ENCODE assay signal across 9 mouse cellular contexts in genomic region chr17:30653010-30653409, GRCm38 (mm10). TPM values are rescaled to one million over a fixed set of nuclear protein-coding genes. Genes with fewer than 3 reads are reported as not detected.
DNase-seq lines count a peak whose midpoint lies in the region.
"Had no signal": no experiment of that assay in that cellular context is flagged by ENCODE, and none has a peak within 500 bp of the region (broad histone marks: within the 10 kb centered on the region; RNA-seq: fewer than 3 reads in every experiment).

No protein-coding gene starts in this region.

- peak; percentile 39 to 42 for DNase-seq in layer of hippocampus, postnatal 10 days (ENCODE audit: low spot score in 2 of 2)
- DNase-seq in layer of hippocampus, postnatal 25 days (ENCODE audit: extremely low spot score in 1 of 2, low spot score in 1 of 2) = no peak
- DNase-seq in thymus, postnatal 4 days = peak; percentile 44
- no peak for DNase-seq in thymus, postnatal 0 days (ENCODE audit: low spot score)
- peak; percentile 95 for DNase-seq in ZHBTc4 (ENCODE audit: low read depth, low spot score)
- no peak for DNase-seq in adrenal gland, postnatal 14 days
- no peak for DNase-seq in left cerebral cortex, postnatal 10 days (ENCODE audit: extremely low spot score in 1 of 2, low spot score in 2 of 2)
- DNase-seq: adrenal gland, postnatal 10 days; left cerebral cortex, postnatal 4 days had no signal

- intact Hi-C loops in left cerebral cortex, postnatal 10 days (cut with DNase I) = no loop called here

RNA-seq across cellular contexts. Expression of gene Glo1, which starts 26.3 kb away (rescaled TPM):
- total RNA-seq in layer of hippocampus, postnatal 10 days (2021) = 100 to 1,000 TPM; 153 TPM
- 100 to 1,000 TPM; 179 to 204 TPM for total RNA-seq in layer of hippocampus, postnatal 25 days (2021)
- 200 and 204 TPM in 2 replicates for polyA plus RNA-seq in thymus, postnatal 0 days (2015; fragmentation: Nextera tagmentation; extraction: Ambion mirVana)
- total RNA-seq in adrenal gland, postnatal 14 days (2021) = 105 and 123 TPM in 2 replicates
- 100 to 1,000 TPM; 125 to 130 TPM for total RNA-seq in left cerebral cortex, postnatal 10 days (2021)

RNA-seq across cellular contexts. Expression of gene Dnah8, which starts 28.9 kb away (rescaled TPM):
- 1 to 10 TPM; 2.7 to 4.2 TPM for total RNA-seq in layer of hippocampus, postnatal 10 days (2021)
- 1 to 10 TPM; 1.6 to 2.4 TPM for total RNA-seq in layer of hippocampus, postnatal 25 days (2021)
- polyA plus RNA-seq in thymus, postnatal 0 days (2015; fragmentation: Nextera tagmentation; extraction: Ambion mirVana) = 12.6 and 14.8 TPM in 2 replicates
- total RNA-seq in adrenal gland, postnatal 14 days (2021) = 1.3 and 2.7 TPM in 2 replicates
- total RNA-seq in left cerebral cortex, postnatal 10 days (2021) = 1 to 10 TPM; 1.4 to 4.6 TPM

Comparison
In these comparisons a context has a peak if more than half of its experiments do, and no peak if none do; other contexts are left out.
1. DNase-seq: peak in layer of hippocampus, postnatal 10 days (2 of 2), thymus, postnatal 4 days (single experiment) and ZHBTc4 (single experiment); none in layer of hippocampus, postnatal 25 days (0 of 2), thymus, postnatal 0 days (single experiment), adrenal gland, postnatal 14 days (single experiment) and left cerebral cortex, postnatal 10 days (0 of 2).